Mouse (Mus musculus) cerebral cortex, adult 2 months (tissue): ENCODE data around the gene Casp3.

Experiments
- WGBS: fragments of 180-500 bp; shearing (Covaris S2); methylation state at CpG from one replicate; pipeline ENCODE4 v1.1.7; 2018; 5-methylcytosine and 5-hydroxymethylcytosine counted together

Casp3 gene

DNA sequence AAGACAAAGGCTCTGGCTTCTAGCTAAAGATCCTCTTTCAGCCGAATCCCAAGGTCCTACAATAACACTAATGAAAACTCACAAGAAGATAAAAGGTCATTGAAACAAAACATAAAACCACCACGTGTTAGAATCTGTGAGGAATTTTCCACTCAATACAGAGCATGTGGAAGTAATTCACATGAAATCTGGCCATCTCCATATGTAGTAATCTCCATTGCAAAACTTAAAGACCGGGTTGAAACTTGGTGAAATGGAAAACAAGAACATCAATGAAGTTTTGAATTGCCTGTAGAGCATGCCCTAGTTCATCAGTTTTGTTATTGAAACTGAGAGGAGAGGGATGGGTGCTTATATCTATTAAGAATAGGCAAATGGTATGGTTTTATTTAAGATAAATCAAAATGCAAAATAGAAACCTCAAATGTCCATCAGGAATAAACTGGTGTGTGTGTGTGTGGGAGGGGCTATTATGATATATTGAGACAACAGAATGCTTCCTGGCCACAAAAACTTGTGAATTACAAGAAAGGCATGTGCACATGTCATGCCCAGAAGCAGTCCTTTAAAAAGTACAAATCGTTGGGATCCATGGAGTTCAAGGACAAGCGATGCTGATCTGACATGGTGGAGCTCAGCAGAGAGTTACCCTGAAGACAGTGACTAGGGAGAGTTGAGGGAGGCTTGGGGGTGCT, 63.7 kb downstream of the Casp3 start:
- 58% methylated on average over 5 of the region's 5 CpGs for WGBS

DNA sequence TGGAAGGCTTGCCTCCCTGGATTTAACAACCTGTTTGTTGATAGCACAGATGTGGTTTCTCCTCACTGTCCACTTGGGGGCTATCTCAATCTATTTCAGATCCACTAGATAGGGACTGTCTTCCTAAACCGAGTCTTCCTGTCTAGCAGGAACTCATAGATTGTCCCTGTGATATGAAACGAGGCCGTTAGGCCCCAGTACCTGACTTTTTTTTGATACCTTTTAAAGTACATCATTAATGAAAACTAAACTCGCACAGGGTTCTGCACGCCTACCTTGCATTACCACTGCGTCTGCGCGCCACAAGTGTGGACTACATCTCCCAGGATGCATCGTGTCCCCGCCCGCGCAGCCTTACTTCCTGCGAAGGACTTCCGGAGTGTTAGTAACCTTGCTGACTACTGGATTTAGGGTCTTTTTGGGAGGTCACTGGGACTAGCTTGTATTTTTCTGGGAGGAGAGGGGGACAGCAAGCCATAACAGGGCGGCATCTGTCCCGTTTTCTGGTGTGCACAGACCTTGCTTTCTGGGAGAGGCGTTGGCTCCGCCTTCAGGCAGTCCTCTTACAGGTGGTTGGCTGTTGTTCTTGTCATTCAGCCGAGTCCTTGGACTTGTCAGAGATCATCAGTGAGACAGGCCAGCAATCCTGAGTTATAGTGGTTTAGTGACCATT, 69.7 kb downstream of the Casp3 start:
- under 1% methylated on average over 19 of the region's 19 CpGs for WGBS
